Mouse (Mus musculus): ENCODE data around the gene Il1b.

- TF ChIP-seq POLR2A (IDR thresholded peaks at IDR 0.05; ENCODE audit: extremely low read depth, insufficient read depth, low read length) (no peak), CTCF (IDR thresholded peaks at IDR 0.05; ENCODE audit: extremely low read depth, insufficient read depth, low read length) (no peak)
Observed at GRCm38 (mm10) chr2:129367246-129367645, 3.7 kb downstream of the Il1b start.
